Comparison of ENCODE assay signal across 28 mouse cellular contexts in genomic region chr12:30402651-30403050, GRCm38 (mm10). TPM values are rescaled to one million over a fixed set of nuclear protein-coding genes. Genes with fewer than 3 reads are reported as not detected.
DNase-seq lines count a peak whose midpoint lies in the region; ATAC-seq lines count a peak whose summit lies in the region.
"Had no signal": no experiment of that assay in that cellular context is flagged by ENCODE, and none has a peak within 500 bp of the region (broad histone marks: within the 10 kb centered on the region; RNA-seq: fewer than 3 reads in every experiment).

No protein-coding gene starts in this region.

- H3K36me3 ChIP-seq in heart, embryonic 12.5 days = no peaks in the 10 kb centered on the region
- no peaks in the 10 kb centered on the region for H3K36me3 ChIP-seq in heart, embryonic 10.5 days
- H3K36me3 ChIP-seq: embryonic facial prominence, embryonic 10.5 days; embryonic facial prominence, embryonic 13.5 days; forebrain, embryonic 12.5 days; forebrain, embryonic 15.5 days; heart, embryonic 13.5 days had no signal

- H3K27me3 ChIP-seq in heart, embryonic 12.5 days (replicated peaks) = no peaks in the 10 kb centered on the region
- no peaks in the 10 kb centered on the region for H3K27me3 ChIP-seq in heart, embryonic 10.5 days (ENCODE audit: insufficient read depth, poor library complexity, severe bottlenecking)
- H3K27me3 ChIP-seq: embryonic facial prominence, embryonic 13.5 days; forebrain, embryonic 12.5 days; forebrain, embryonic 15.5 days; heart, embryonic 13.5 days had no signal

- no peaks in the 10 kb centered on the region for H3K4me1 ChIP-seq in heart, embryonic 12.5 days (replicated peaks)
- H3K4me1 ChIP-seq in heart, embryonic 10.5 days = no peaks in the 10 kb centered on the region
- H3K4me1 ChIP-seq: embryonic facial prominence, embryonic 10.5 days; embryonic facial prominence, embryonic 13.5 days; forebrain, embryonic 12.5 days; forebrain, embryonic 15.5 days had no signal

- H3K27ac ChIP-seq in heart, embryonic 12.5 days (ENCODE audit: poor library complexity, severe bottlenecking) = no peak overlapping the region
- H3K27ac ChIP-seq in heart, embryonic 10.5 days = no peak overlapping the region
- H3K27ac ChIP-seq: embryonic facial prominence, embryonic 10.5 days; embryonic facial prominence, embryonic 13.5 days; forebrain, embryonic 12.5 days; forebrain, embryonic 15.5 days; heart, embryonic 13.5 days; hindbrain, embryonic 14.5 days; hindbrain, postnatal 0 days had no signal

- no peak overlapping the region for H3K4me2 ChIP-seq in heart, embryonic 12.5 days
- H3K4me2 ChIP-seq: embryonic facial prominence, embryonic 13.5 days; forebrain, embryonic 12.5 days; forebrain, embryonic 15.5 days; heart, embryonic 13.5 days; hindbrain, embryonic 14.5 days had no signal

- no peak overlapping the region for H3K4me3 ChIP-seq in heart, embryonic 12.5 days
- H3K4me3 ChIP-seq in heart, embryonic 10.5 days = no peak overlapping the region
- H3K4me3 ChIP-seq: embryonic facial prominence, embryonic 10.5 days; embryonic facial prominence, embryonic 13.5 days; erythroblast, embryonic 14.5 days; forebrain, embryonic 12.5 days; forebrain, embryonic 15.5 days; heart, embryonic 13.5 days had no signal

- H3K9me3 ChIP-seq in heart, embryonic 12.5 days (replicated peaks) = no peaks in the 10 kb centered on the region
- no peaks in the 10 kb centered on the region for H3K9me3 ChIP-seq in heart, embryonic 10.5 days
- H3K9me3 ChIP-seq: embryonic facial prominence, embryonic 10.5 days; embryonic facial prominence, embryonic 13.5 days; forebrain, embryonic 12.5 days; forebrain, embryonic 15.5 days; heart, embryonic 13.5 days had no signal

- no peak overlapping the region for H3K9ac ChIP-seq in heart, embryonic 12.5 days
- H3K9ac ChIP-seq: embryonic facial prominence, embryonic 13.5 days; forebrain, embryonic 12.5 days; forebrain, embryonic 15.5 days; heart, embryonic 13.5 days; hindbrain, embryonic 14.5 days had no signal

- DNase-seq in adrenal gland, adult (ENCODE audit: inconsistent age in 2 of 2, low spot score in 1 of 2) = peak; percentile 4 to 48
- DNase-seq in adrenal gland, postnatal 4 days (ENCODE audit: low spot score in 2 of 2) = no peak
- DNase-seq in heart, adult 11 months = peak; percentile 90
- peak; percentile 4 to 16 for DNase-seq in heart, adult 9 months (ENCODE audit: low spot score in 2 of 2)
- no peak for DNase-seq in heart, embryonic 10.5 days (ENCODE audit: low spot score)
- DNase-seq: adrenal gland, postnatal 14 days; cerebellum, adult 11 months; cerebellum, adult 2 months; cerebellum, adult 9-11 months; cerebellum, postnatal 36 days; embryo, embryonic 11 days; gastrocnemius, postnatal 25 days; heart, postnatal 4 days; kidney, adult 18-20 months; kidney, adult 9 months had no signal

- no peak for ATAC-seq in heart, embryonic 12.5 days (ENCODE audit: insufficient number of reproducible peaks, low FRiP score)
- ATAC-seq: activated CD4-positive, CD25-positive, alpha-beta regulatory T cell, adult 4 months; forebrain, embryonic 15.5 days; hindbrain, postnatal 0 days; inflammation-experienced regulatory T-cells, adult 6 months; intestine, embryonic 16.5 days had no signal

RNA-seq across cellular contexts. Expression of gene Sntg2, which starts 29.5 kb away (rescaled TPM):
- total RNA-seq in adrenal gland, postnatal 4 days (2021) = 1 to 10 TPM; 2.8 to 3.8 TPM
- polyA plus RNA-seq in heart, embryonic 12.5 days (2016; fragmentation: Nextera tagmentation; extraction: Ambion mirVana) = 6.2 and 6.5 TPM in 2 replicates
- 1.4 and 1.7 TPM in 2 replicates for polyA plus RNA-seq in heart, embryonic 10.5 days (2016; fragmentation: Nextera tagmentation; extraction: Ambion mirVana)
- total RNA-seq: ES-E14 had no signal
- polyA plus RNA-seq: erythroblast, embryonic 14.5 days; inflammation-experienced regulatory T-cells, adult 6 months had no signal

Comparison
In these comparisons a context has a peak if more than half of its experiments do, and no peak if none do; other contexts are left out.
1. DNase-seq: peak in adrenal gland, adult (2 of 2), heart, adult 11 months (single experiment) and heart, adult 9 months (2 of 2); none in adrenal gland, postnatal 4 days (0 of 2) and heart, embryonic 10.5 days (single experiment).